Mouse (Mus musculus): Measurements from ENCODE around the gene Ramp3. TPM values are rescaled to one million over a fixed set of nuclear protein-coding genes. Genes with fewer than 3 reads are reported as not detected.
A peak's percentile ranks its signal among the peaks of the same experiment; 100 is the strongest.

Ramp3 gene
- 4.2 and 4.7 TPM in 2 replicates for polyA plus RNA-seq (2014; fragmentation: Nextera tagmentation; extraction: Ambion mirVana)

- 0% methylated on average over 18 of the region's 18 CpGs for WGBS
- H3K27me3 ChIP-seq (ENCODE audit: control insufficient read depth, insufficient read depth, low read length): no peaks in the 10 kb centered on the region
- peak; percentile 87 for ATAC-seq (ENCODE audit: low FRiP score)
Measured at GRCm38 (mm10) chr11:6658271-6658670, at the start of gene Ramp3. Gene Ramp3 (plus strand): TSS chr11:6658521.

DNA sequence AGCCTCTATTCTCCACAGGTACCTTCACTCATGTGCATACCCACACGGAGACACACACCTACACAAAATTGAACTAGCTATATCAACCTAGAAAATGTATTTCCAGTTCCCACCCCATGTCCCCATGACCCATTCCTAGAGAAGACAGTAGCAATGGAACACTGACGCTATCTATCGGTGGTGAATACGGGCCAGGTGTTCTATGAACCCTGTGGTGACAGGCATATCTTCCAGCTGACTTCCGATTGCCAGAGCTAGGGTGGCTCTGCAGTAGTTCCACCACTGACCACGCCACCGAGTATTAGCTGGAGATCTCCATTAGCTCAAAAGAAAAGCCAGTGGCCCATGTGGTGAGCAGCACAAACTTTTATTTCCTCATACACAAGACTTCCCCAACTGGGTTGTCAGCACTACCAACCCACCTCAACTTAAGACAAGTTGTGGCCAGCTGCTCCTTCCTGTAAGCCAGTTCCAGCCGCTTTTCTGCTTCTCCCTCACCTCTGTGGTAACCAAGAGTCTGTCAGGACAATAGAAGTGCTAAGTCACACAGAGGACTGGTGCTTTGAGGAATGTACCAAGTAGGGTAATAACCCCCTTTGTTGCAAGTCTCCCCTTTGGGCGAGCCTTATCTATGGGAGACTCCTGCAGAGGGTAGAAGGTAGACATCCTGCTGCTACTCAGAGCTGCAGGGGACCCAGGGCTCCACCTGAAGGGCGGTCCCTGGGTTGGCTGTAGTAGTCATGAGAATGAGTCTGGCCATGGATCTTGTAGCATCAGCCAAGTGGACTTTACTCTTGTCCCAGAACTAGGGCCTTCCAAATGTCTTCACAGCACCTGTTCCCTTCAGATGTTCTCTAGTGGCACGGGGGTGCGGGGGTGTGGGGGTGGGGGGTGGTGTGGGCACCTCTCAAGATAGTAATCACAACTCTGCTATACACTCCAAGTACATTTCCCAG is 42.8 kb upstream of the Ramp3 start:
- no peaks in the 10 kb centered on the region for H3K9me3 ChIP-seq (ENCODE audit: control insufficient read depth, low read length)
- no peak overlapping the region for H3K27ac ChIP-seq (ENCODE audit: low read depth, low read length)
- no peaks in the 10 kb centered on the region for H3K27me3 ChIP-seq (ENCODE audit: control insufficient read depth, insufficient read depth, low read length)
- peaks cover 46% of the 10 kb centered on the region for H3K36me3 ChIP-seq (ENCODE audit: control insufficient read depth, insufficient read depth, low read length)
- ATAC-seq (ENCODE audit: low FRiP score) (no peak), DNase-seq (ENCODE audit: low spot score, missing footprints) (no peak)
- no peak overlapping the region for H3K9ac ChIP-seq (ENCODE audit: low read length)
- no peak overlapping the region for H3K4me3 ChIP-seq (ENCODE audit: low read depth, low read length)
- no peaks in the 10 kb centered on the region for H3K4me1 ChIP-seq (ENCODE audit: control insufficient read depth, insufficient read depth, low read length)
- 93% methylated on average over 12 of the region's 12 CpGs for whole genome bisulfite sequencing
- H3K4me2 ChIP-seq: no peak overlapping the region

More at GRCm38 (mm10) chr11:6658271-6658670, at the start of gene Ramp3:
- Histone ChIP-seq H3K9me3 (ENCODE audit: control insufficient read depth, low read length) (no peaks in the 10 kb centered on the region), H3K4me3 (ENCODE audit: low read depth, low read length) (peak within 1 kb of the TSS; percentile 38), H3K36me3 (ENCODE audit: control insufficient read depth, insufficient read depth, low read length) (no peaks in the 10 kb centered on the region), H3K27ac (ENCODE audit: low read depth, low read length) (no peak within 1 kb of the TSS), H3K4me1 (ENCODE audit: control insufficient read depth, insufficient read depth, low read length) (0 out of 2 replicates have a peak, but pooled peaks cover 4% of the 10 kb centered on the region), H3K9ac (ENCODE audit: low read length) (peak within 1 kb of the TSS; percentile 33), H3K4me2 (peak within 1 kb of the TSS; percentile 51)
- peak; percentile 97 for DNase-seq (ENCODE audit: low spot score, missing footprints)

GRCm38 (mm10) chr11:6623704-6624103 is 34.6 kb upstream of the Ramp3 start:
- WGBS: 93% methylated on average over 10 of the region's 10 CpGs
- ATAC-seq (ENCODE audit: low FRiP score) (no peak), DNase-seq (ENCODE audit: low spot score, missing footprints) (no peak)
- H3K4me3 ChIP-seq (ENCODE audit: low read depth, low read length): no peak overlapping the region
- peaks cover 12% of the 10 kb centered on the region for H3K4me1 ChIP-seq (ENCODE audit: control insufficient read depth, insufficient read depth, low read length)
- H3K36me3 ChIP-seq (ENCODE audit: control insufficient read depth, insufficient read depth, low read length): peaks cover 33% of the 10 kb centered on the region
- no peaks in the 10 kb centered on the region for H3K27me3 ChIP-seq (ENCODE audit: control insufficient read depth, insufficient read depth, low read length)
- no peak overlapping the region for H3K27ac ChIP-seq (ENCODE audit: low read depth, low read length)
- no peak overlapping the region for H3K4me2 ChIP-seq
- no peaks in the 10 kb centered on the region for H3K9me3 ChIP-seq (ENCODE audit: control insufficient read depth, low read length)
- H3K9ac ChIP-seq (ENCODE audit: low read length): no peak overlapping the region

DNA sequence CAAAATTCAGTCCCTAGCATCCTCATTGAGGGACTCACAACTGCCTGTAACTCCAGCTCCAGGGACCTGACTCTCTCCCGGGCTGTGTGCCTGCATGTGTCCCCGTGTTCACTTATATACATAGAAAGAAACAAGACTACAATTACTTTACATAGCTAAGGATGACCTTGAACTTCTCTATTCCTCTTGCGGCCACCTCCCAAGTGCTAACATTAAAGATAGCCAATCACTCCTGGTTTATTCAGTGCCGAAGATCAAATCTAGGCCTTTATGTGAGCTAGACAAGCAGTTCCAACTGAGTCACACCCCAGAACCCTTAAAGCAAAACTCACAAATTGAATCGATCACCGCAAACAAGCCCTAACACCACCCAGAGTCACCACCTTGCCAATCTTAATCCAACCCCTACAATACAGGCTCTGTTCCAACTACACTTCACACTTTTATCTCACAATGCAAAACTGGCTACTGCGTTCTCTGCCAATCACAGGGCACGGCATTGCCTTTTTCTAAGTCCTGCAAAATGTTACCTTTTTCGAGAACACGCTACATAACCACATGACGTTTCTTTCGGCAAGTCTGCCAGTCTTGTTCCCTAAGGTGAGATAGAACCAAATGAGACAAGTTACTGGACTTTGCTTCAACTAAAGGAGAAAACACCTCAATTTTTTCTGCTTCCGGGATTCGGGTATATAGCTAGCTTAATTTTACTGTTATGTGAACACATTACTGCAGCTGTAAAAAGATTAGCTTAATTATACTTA is 33.5 kb upstream of the Ramp3 start:
- 76% methylated on average over 14 of the region's 14 CpGs for WGBS
- no peaks in the 10 kb centered on the region for H3K27me3 ChIP-seq (ENCODE audit: control insufficient read depth, insufficient read depth, low read length)
- peaks cover 23% of the 10 kb centered on the region for H3K36me3 ChIP-seq (ENCODE audit: control insufficient read depth, insufficient read depth, low read length)
- no peak overlapping the region for H3K27ac ChIP-seq (ENCODE audit: low read depth, low read length)
- DNase-seq (ENCODE audit: low spot score, missing footprints): no peak
- no peaks in the 10 kb centered on the region for H3K9me3 ChIP-seq (ENCODE audit: control insufficient read depth, low read length)
- H3K4me1 ChIP-seq (ENCODE audit: control insufficient read depth, insufficient read depth, low read length): peaks cover 12% of the 10 kb centered on the region
- H3K9ac ChIP-seq (ENCODE audit: low read length): peak overlapping the region; percentile 84
- peak overlapping the region; percentile 63 for H3K4me2 ChIP-seq
- no peak for ATAC-seq (ENCODE audit: low FRiP score)
- H3K4me3 ChIP-seq (ENCODE audit: low read depth, low read length): peak overlapping the region; percentile 77

DNA sequence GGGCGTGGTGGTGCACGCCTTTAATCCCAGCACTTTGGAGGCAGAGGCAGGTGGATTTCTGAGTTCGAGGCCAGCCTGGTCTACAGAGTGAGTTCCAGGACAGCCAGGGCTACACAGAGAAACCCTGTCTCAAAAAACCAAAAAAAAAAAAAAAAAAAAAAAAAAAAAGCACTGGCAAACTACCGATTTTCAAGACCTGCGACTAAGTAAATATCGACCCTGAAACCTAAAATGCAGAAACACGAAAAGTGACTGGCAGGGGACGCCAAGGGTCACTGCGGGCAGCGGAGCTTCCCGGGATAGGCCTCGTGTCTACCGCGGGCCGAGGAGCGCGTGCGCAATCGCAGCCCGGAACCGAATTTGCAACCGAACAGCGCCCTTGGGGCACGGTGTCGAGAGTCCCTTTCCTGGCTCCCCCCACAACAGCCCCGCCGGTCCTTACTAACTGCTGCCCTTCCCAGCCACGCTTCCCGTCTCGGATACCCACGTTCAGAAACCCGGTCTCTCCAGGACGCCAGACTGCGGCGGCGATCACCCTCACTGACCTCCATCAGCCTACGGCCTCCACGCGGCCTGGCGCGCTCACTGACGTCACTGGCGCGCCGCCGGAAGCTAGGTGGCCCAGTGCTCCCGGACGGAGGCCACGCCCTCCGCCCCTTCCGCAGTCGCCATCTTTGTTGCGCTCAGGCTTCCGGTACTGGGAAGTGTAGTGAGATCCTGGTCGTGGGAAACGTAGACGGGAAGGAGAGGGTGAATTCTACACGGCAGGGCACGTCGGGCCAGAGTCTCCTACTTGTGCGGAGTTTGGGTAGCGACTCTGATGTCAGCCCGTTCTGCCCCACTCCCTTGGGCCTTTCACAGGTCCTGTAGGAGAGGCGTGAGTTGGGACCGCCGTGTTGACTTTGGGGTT is 32.6 kb upstream of the Ramp3 start, which contains the start of gene Tbrg4:
Gene Tbrg4 (minus strand): TSS at position 590 of the 910 bp plus-strand sequence.
- ATAC-seq (ENCODE audit: low FRiP score) (peak; percentile 97), DNase-seq (ENCODE audit: low spot score, missing footprints) (peak; percentile 100)
- Histone ChIP-seq H3K9ac (ENCODE audit: low read length) (peak within 1 kb of the TSS; percentile 84), H3K27ac (ENCODE audit: low read depth, low read length) (peak within 1 kb of the TSS; percentile 61), H3K9me3 (ENCODE audit: control insufficient read depth, low read length) (no peaks in the 10 kb centered on the region), H3K4me2 (peak within 1 kb of the TSS; percentile 89), H3K36me3 (ENCODE audit: control insufficient read depth, insufficient read depth, low read length) (peaks cover 15% of the 10 kb centered on the region), H3K27me3 (ENCODE audit: control insufficient read depth, insufficient read depth, low read length) (no peaks in the 10 kb centered on the region), H3K4me3 (ENCODE audit: low read depth, low read length) (peak within 1 kb of the TSS; percentile 77), H3K4me1 (ENCODE audit: control insufficient read depth, insufficient read depth, low read length) (peaks cover 12% of the 10 kb centered on the region)
- under 1% methylated on average over 66 of the region's 66 CpGs for WGBS

DNA sequence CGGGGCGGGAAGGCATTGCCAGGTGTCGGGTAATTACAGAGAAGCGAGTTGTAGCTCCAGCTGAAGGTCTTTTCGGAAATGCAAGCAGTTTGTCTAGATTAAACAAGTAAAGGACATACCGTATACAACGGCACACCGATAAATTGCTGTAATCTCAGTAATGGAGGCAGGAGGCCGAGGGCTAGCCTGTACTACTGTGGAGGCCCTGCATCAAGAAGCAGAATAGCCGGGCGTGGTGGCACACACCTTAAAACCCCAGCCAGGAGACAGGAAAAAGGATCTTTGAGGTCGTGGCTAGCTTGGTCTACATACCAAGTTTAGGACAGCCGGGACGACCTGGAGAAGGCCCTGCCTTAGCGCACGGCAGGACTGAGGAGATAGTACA is 31.9 kb upstream of the Ramp3 start:
- H3K4me3 ChIP-seq (ENCODE audit: low read depth, low read length): peak overlapping the region; percentile 77
- peaks cover 12% of the 10 kb centered on the region for H3K36me3 ChIP-seq (ENCODE audit: control insufficient read depth, insufficient read depth, low read length)
- WGBS: 10% methylated on average over 16 of the region's 16 CpGs
- no peaks in the 10 kb centered on the region for H3K9me3 ChIP-seq (ENCODE audit: control insufficient read depth, low read length)
- no peaks in the 10 kb centered on the region for H3K27me3 ChIP-seq (ENCODE audit: control insufficient read depth, insufficient read depth, low read length)
- DNase-seq (ENCODE audit: low spot score, missing footprints): no peak
- peak overlapping the region; percentile 61; the same call in 1 of the 2 replicates for H3K27ac ChIP-seq (ENCODE audit: low read depth, low read length)
- peak overlapping the region; percentile 84 for H3K9ac ChIP-seq (ENCODE audit: low read length)
- H3K4me2 ChIP-seq: peak overlapping the region; percentile 89
- no peak; the same call in none of the 2 replicates for ATAC-seq (ENCODE audit: low FRiP score)
- peaks cover 12% of the 10 kb centered on the region for H3K4me1 ChIP-seq (ENCODE audit: control insufficient read depth, insufficient read depth, low read length)

DNA sequence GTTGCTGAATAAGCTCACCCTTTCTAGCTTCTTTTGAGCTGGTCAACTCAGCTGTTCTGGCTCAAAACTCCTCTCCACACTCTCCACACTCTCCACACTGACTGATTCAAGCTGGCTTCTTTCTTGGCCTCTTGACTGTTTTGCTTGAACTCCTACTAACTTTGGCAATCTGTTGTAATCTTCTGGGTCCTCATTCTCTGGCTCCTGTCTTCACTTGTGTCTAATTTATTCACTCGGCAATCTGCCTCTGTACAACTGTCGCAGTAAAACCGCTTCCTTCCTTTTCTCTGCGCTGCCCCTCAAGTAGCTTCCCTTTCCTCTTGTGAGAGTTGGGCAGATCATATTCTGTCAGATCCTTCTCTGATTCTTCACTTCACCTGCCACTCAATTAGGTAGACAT is 30.6 kb upstream of the Ramp3 start:
- Histone ChIP-seq H3K27me3 (ENCODE audit: control insufficient read depth, insufficient read depth, low read length) (no peaks in the 10 kb centered on the region), H3K27ac (ENCODE audit: low read depth, low read length) (no peak overlapping the region), H3K36me3 (ENCODE audit: control insufficient read depth, insufficient read depth, low read length) (peaks cover 8% of the 10 kb centered on the region), H3K4me2 (no peak overlapping the region), H3K9me3 (ENCODE audit: control insufficient read depth, low read length) (no peaks in the 10 kb centered on the region), H3K9ac (ENCODE audit: low read length) (no peak overlapping the region), H3K4me3 (ENCODE audit: low read depth, low read length) (no peak overlapping the region), H3K4me1 (ENCODE audit: control insufficient read depth, insufficient read depth, low read length) (peaks cover 12% of the 10 kb centered on the region)
- no peak for ATAC-seq (ENCODE audit: low FRiP score)
- 91% methylated on average over 4 of the region's 4 CpGs for WGBS
- no peak for DNase-seq (ENCODE audit: low spot score, missing footprints)

DNA sequence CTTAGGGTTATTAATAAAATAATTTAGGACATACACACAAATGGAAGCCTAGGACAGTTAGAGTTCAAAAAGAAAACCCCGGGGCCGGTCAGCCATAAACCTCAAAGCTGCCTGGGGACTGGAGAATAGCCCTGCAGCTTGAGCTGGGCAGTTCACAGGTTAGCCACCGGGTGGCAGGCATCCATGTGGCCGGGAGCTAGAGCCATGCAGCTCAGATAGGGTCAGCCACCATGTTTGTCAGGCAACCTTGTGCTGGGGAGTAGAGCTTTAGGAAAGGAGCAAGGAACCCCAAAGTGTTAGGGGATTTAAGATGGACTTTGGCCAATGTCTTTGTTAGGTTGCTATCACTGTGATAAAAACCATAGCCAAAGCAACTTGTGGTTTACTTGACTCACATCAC is 29.8 kb upstream of the Ramp3 start:
- Histone ChIP-seq H3K36me3 (ENCODE audit: control insufficient read depth, insufficient read depth, low read length) (peaks cover 2% of the 10 kb centered on the region), H3K27me3 (ENCODE audit: control insufficient read depth, insufficient read depth, low read length) (no peaks in the 10 kb centered on the region), H3K4me2 (no peak overlapping the region), H3K9me3 (ENCODE audit: control insufficient read depth, low read length) (no peaks in the 10 kb centered on the region), H3K4me3 (ENCODE audit: low read depth, low read length) (no peak overlapping the region), H3K27ac (ENCODE audit: low read depth, low read length) (no peak overlapping the region), H3K9ac (ENCODE audit: low read length) (no peak overlapping the region), H3K4me1 (ENCODE audit: control insufficient read depth, insufficient read depth, low read length) (peaks cover 12% of the 10 kb centered on the region)
- ATAC-seq (ENCODE audit: low FRiP score) (0 out of 2 replicates have a peak, but pooled peaks have one; percentile 40), DNase-seq (ENCODE audit: low spot score, missing footprints) (peak; percentile 93)
- 18% methylated on average over 4 of the region's 4 CpGs for WGBS
